Mouse (Mus musculus) stomach, embryonic 14.5 days (tissue): ENCODE data around the gene Plcb4. TPM values are rescaled to one million over a fixed set of nuclear protein-coding genes. Genes with fewer than 3 reads are reported as not detected.

Experiments
- ATAC-seq: fragments of 200-750 bp; cut with Nextera tagmentation; 2 replicates; pipeline ENCODE4 v1.8.0; 2017; ENCODE audit warnings: low read depth, moderate TSS enrichment; ENCODE audit not compliant: insufficient number of reproducible peaks, insufficient read depth, low FRiP score
- H3K27ac ChIP-seq: fragments of 300-500 bp; sonication (generic); 2 replicates; pipeline ENCODE4 v1.5.1; 2014; ENCODE audit warnings: mild to moderate bottlenecking, low read length, moderate library complexity, mixed read lengths
- H3K27me3 ChIP-seq: fragments of 300-500 bp; sonication (generic); 2 replicates; pipeline ENCODE4 v1.6.1; 2014; ENCODE audit warnings: low read length, control low read depth, mixed read lengths; ENCODE audit not compliant: control insufficient read depth, insufficient read depth
- H3K36me3 ChIP-seq: fragments of 300-500 bp; sonication (generic); 2 replicates; pipeline ENCODE4 v1.6.1; 2014; ENCODE audit warnings: mild to moderate bottlenecking, control low read depth, low read length, moderate library complexity, mixed read lengths; ENCODE audit not compliant: control insufficient read depth, insufficient read depth
- H3K4me1 ChIP-seq: fragments of 300-500 bp; sonication (generic); 2 replicates; pipeline ENCODE4 v1.6.1; 2014; ENCODE audit warnings: low read length, control low read depth, mixed read lengths; ENCODE audit not compliant: control insufficient read depth, insufficient read depth
- H3K4me2 ChIP-seq: fragments of 300-500 bp; sonication (generic); replicated peaks from 2 replicates; pipeline ENCODE4 v1.6.1; 2014; ENCODE audit warnings: low read depth, low read length, control low read depth
- H3K4me3 ChIP-seq: fragments of 300-500 bp; sonication (generic); 2 replicates; pipeline ENCODE4 v1.5.1; 2014; ENCODE audit warnings: low read depth, low read length, control low read depth
- H3K9ac ChIP-seq: fragments of 300-500 bp; sonication (generic); replicated peaks from 2 replicates; pipeline ENCODE4 v1.6.1; 2014; ENCODE audit warnings: low read depth, mild to moderate bottlenecking, control low read depth, low read length, moderate library complexity, mixed read lengths
- H3K9me3 ChIP-seq: fragments of 300-500 bp; sonication (generic); 2 replicates; pipeline ENCODE4 v1.6.1; 2016; ENCODE audit warnings: low read depth, low read length, control low read depth; ENCODE audit not compliant: control insufficient read depth
- WGBS: fragments of 180-500 bp; shearing (Covaris S2); extraction: QIAGEN DNeasy Blood & Tissue Kit; methylation state at CpG from one replicate; pipeline ENCODE4 v1.1.7; 2014; 5-methylcytosine and 5-hydroxymethylcytosine counted together
- polyA plus RNA-seq: library from polyadenylated mRNA; unstranded; fragments of >200 nt; fragmentation: Nextera tagmentation; extraction: Ambion mirVana; gene quantifications from 2 replicates; pipeline ENCODE4 v1.2.1, GENCODE M21; 2014

The Plcb4 gene
- polyA plus RNA-seq, 1 experiment from 2014 or later = 51.4 TPM

DNA sequence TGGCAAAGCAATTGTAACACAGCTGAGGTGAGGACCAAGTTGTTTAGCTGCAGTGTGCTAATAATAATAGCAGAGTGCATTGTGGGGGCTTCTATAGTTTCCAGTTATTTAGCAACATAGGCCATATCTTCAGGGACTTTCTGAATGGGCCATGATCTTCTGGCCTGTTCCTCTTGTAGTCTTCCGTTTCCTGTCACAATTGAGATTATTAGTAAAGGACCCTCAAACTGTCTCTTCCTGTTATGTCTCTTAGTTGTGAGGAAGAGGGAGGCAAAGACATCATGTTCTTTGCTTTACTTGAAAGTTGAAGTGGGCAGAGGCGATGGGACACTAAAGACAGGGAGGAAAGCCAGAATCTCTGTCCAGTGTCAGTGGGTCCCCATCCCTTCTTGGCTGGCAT, 195.2 kb downstream of the Plcb4 start:
- Histone ChIP-seq H3K27me3 (no peaks in the 10 kb centered on the region), H3K27ac (peak overlapping the region; percentile 58; the same call in 1 of the 2 replicates), H3K4me3 (no peak overlapping the region), H3K9me3 (no peaks in the 10 kb centered on the region), H3K9ac (no peak overlapping the region), H3K4me1 (peaks cover 4% of the 10 kb centered on the region; the same call in 1 of the 2 replicates), H3K4me2 (no peak overlapping the region), H3K36me3 (no peaks in the 10 kb centered on the region)
- WGBS = 86% methylated on average over 2 of the region's 2 CpGs
- no peak for ATAC-seq

DNA sequence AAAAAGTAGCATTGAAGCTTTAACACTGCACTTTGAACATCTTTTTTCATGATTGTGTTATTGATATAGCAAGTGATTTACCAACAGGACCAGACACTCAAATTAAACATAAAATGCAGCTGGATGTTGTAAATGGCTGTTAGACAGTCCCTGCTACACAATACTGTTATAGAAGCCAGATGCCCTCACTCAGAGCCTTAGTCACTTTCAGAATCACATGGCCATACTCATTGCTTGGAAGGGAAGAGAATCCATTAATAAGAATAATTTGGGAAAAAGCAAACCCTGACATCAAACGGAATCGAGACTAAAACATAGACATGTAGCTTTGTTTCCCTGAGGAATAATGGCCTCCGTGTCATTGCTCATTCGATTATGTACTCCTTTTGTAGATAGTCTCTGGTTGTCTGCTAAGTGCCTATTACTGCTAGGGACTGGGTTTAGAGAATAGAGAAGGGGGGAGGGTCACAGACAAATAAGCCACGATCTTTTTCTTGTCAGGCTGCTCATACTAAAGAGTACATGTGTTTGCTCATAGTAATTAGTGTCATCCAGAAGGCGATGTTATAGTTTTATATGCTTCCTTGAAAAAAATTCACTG, 197.2 kb downstream of the Plcb4 start:
- Histone ChIP-seq H3K4me1 (peaks cover 4% of the 10 kb centered on the region; the same call in 1 of the 2 replicates), H3K36me3 (no peaks in the 10 kb centered on the region), H3K27me3 (no peaks in the 10 kb centered on the region), H3K9me3 (no peaks in the 10 kb centered on the region), H3K9ac (no peak overlapping the region), H3K27ac (peak overlapping the region; percentile 21; the same call in 1 of the 2 replicates), H3K4me3 (no peak overlapping the region), H3K4me2 (no peak overlapping the region)
- peak; percentile 49; the same call in 1 of the 2 replicates for ATAC-seq
- WGBS = 42% methylated on average over 6 of the region's 6 CpGs

DNA sequence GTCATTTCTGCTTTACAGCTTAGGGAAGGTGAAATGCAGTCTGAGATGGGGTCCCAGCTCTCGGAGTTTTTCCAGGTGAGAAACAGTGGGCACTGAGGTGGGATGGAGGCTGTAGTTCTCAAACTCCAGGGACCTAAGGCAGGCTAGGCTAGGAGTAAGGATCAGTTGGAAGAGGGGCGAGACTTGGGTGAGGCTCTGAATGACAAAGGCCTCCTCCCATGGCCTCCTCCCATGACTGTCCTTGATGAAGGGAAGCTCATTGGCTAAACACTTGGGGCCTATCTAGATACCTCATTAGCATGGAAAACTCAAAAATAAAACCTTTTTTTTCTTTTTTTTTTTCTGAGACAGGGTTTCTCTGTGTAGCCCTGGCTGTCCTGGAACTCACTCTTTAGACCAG, 198.0 kb downstream of the Plcb4 start:
- no peaks in the 10 kb centered on the region for H3K27me3 ChIP-seq
- no peak overlapping the region for H3K27ac ChIP-seq
- WGBS = 90% methylated on average over 2 of the region's 2 CpGs

DNA sequence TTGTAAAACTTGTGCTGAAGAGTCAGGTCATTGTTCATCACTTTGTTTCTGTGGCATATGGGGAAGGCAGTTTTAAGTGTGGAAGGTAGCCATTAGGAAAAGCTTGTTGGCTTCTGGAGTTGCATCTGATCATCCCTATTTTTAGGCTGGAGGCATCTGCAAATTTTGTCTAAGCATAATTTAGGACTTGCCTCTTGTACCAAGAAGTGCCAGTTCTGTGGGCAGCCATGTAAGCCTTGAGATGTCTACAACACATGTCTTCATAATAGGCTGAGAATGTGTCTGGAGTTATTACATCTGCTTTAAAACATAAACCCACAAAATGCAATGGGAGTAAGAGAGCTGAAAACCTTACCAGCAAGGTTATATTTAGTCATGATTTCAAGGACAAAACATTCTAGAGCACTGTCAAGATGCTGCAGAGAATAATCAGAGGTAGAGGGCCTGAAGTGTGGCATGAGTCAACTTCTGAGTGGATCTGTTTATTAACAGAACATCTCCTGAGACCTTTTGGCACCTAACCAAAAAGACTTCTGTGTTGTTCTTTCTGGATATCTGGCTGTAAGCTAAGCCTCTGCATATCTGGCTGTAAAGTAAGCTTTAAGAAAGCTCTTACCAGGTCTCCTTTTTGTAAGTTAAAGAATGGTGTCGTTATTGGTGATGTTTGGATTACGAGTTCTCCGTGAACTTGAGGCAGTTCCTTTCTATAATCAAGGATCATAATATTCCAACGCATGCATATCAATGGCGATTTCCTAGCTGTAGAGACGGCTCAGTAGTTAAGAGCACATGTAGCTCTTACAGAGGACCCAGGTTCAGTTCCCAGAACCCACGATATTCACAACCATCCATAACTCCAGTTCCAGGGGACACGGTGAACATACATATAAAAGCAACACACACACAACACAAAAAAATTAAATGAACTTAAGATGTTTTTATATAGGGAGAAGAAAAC, 203.0 kb downstream of the Plcb4 start:
- Histone ChIP-seq H3K27me3 (no peaks in the 10 kb centered on the region), H3K4me1 (peaks cover 5% of the 10 kb centered on the region; the same call in 1 of the 2 replicates), H3K27ac (no peak overlapping the region), H3K9ac (no peak overlapping the region), H3K4me2 (no peak overlapping the region), H3K36me3 (no peaks in the 10 kb centered on the region), H3K9me3 (no peaks in the 10 kb centered on the region), H3K4me3 (no peak overlapping the region)
- WGBS = 73% methylated on average over 8 of the region's 8 CpGs
- no peak for ATAC-seq

More for the DNA sequence above, 198.0 kb downstream of the Plcb4 start:
- ATAC-seq = no peak
- no peaks in the 10 kb centered on the region for H3K36me3 ChIP-seq
- H3K9me3 ChIP-seq = no peaks in the 10 kb centered on the region
- H3K4me3 ChIP-seq = no peak overlapping the region
- no peak overlapping the region for H3K4me2 ChIP-seq
- no peak overlapping the region for H3K9ac ChIP-seq
- H3K4me1 ChIP-seq = peaks cover 4% of the 10 kb centered on the region; the same call in 1 of the 2 replicates

DNA sequence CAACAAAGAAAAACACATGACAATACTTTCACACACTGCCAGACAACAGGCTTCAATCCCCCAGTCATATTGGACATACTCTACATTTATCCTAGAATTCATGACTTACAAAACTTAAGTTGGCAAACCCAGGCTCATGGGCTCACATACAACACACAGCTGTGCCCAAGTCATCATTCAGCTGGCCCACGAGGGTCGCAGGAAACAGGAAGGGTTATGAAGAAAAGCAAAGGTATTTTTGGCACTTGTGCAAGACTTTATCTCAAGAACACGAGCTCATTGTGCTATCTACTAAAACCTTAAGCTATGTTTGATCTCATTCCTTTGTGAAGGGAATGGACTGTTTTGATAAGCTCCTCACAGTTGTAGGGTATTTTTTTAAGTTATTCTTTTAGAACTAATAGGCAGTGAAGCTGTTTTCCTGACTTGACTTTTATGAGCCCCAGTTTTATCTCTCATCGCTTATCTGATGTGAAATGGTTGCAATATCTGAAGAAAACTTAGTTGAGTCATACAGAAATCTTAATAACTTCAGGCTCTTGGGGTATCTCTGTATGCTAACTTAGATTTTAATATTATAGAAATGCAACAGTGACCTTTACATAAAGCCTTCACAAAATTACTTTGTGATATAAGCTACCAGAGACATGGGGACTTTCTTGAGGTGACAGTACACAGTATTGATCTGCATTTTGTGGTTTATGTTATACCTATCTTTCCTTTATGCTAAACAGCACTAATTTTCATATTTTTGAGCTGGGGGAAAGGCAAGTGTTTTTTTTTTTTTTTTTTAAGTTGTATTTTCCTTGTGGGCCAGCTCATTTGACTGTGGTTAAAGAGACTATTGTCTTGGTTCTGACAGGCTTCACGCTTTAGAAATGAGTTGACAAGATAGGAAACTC, 203.9 kb downstream of the Plcb4 start:
- no peaks in the 10 kb centered on the region for H3K9me3 ChIP-seq
- H3K4me2 ChIP-seq = no peak overlapping the region
- H3K4me1 ChIP-seq = 0 out of 2 replicates have a peak, but pooled peaks cover 11% of the 10 kb centered on the region
- H3K36me3 ChIP-seq = no peaks in the 10 kb centered on the region
- H3K27me3 ChIP-seq = no peaks in the 10 kb centered on the region
- no peak overlapping the region for H3K27ac ChIP-seq
- no peak overlapping the region for H3K4me3 ChIP-seq
- no peak overlapping the region for H3K9ac ChIP-seq
- no peak for ATAC-seq
- WGBS = 63% methylated on average over 5 of the region's 5 CpGs

DNA sequence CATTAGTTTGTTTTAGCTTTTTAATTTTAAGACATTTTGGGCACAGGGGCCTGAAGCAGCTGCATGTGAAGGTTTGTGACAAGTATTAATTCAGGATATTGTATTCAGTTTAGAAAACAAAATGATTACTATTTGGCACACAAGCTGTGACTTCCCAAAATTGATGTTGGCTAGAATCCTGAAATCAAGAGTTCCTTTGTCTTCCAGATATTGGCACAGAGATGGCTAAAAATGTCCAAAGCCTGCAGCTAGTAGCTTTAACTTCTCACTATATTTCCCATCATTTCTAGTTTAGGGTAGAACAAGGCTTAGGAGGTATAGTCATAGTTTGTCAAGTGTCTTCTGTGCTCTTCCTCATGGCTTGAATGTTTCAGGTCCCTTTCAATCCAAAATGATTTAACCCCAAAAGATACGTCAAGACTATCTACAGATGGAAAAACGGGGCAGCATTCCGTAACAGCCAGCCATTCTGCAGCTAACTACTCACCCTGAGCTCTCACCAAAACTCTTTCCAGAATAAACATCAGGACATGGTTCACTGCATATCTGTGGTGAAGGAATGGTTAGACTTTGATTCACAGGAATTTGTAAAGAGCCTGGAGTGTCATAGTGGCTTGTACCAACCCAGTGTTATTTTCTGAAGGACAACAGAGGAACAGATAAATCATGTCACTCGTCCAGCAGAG, 204.7 kb downstream of the Plcb4 start:
- ATAC-seq = no peak
- H3K9ac ChIP-seq = no peak overlapping the region
- H3K36me3 ChIP-seq = no peaks in the 10 kb centered on the region
- H3K9me3 ChIP-seq = no peaks in the 10 kb centered on the region
- H3K27ac ChIP-seq = no peak overlapping the region
- no peak overlapping the region for H3K4me3 ChIP-seq
- no peaks in the 10 kb centered on the region for H3K27me3 ChIP-seq
- 80% methylated on average over 4 of the region's 4 CpGs for WGBS
- no peak overlapping the region for H3K4me2 ChIP-seq
- 0 out of 2 replicates have a peak, but pooled peaks cover 11% of the 10 kb centered on the region for H3K4me1 ChIP-seq

DNA sequence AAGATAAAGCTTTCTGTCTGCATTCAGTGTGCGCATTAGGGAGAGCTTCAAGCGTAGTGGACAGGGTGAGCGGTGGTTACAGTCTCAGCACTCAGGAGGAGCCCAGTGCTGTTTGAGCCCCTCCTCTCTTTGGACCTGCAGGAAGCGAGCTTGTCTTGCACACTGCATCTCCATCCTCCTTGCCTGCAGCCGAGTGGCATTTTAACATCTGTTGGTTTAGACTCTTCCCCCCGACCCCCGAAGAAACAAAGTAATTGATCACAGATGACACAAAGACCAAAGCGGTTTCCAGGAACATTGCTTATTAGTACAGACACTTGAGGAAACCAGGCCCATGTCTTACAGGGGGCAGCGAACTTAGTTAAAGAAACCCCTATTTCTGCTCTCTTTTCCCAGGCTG, 207.6 kb downstream of the Plcb4 start:
- 26% methylated on average over 9 of the region's 9 CpGs for WGBS

More for the DNA sequence above, 207.6 kb downstream of the Plcb4 start:
- H3K27ac ChIP-seq = no peak overlapping the region
- no peaks in the 10 kb centered on the region for H3K36me3 ChIP-seq
- H3K4me1 ChIP-seq = 0 out of 2 replicates have a peak, but pooled peaks cover 11% of the 10 kb centered on the region
- H3K9ac ChIP-seq = no peak overlapping the region
- no peak overlapping the region for H3K4me3 ChIP-seq
- H3K9me3 ChIP-seq = no peaks in the 10 kb centered on the region
- ATAC-seq = no peak
- H3K4me2 ChIP-seq = no peak overlapping the region
- no peaks in the 10 kb centered on the region for H3K27me3 ChIP-seq
